Mouse (Mus musculus) myocyte (in vitro differentiated cells): ENCODE results near the gene D8Ertd738e. TPM values are rescaled to one million over a fixed set of nuclear protein-coding genes. Genes with fewer than 3 reads are reported as not detected.

Source experiments
- H3K27me3 ChIP-seq: one replicate; pipeline ENCODE4 v1.6.1; 2011; ENCODE audit not compliant: control insufficient read depth, insufficient read depth, insufficient read length
- H3K36me3 ChIP-seq: one replicate; pipeline ENCODE4 v1.6.1; 2011; ENCODE audit not compliant: control insufficient read depth, insufficient read depth
- H3K4me2 ChIP-seq: one replicate; pipeline ENCODE4 v1.6.1; 2011; ENCODE audit warnings: low read depth, control low read depth
- H3K4me3 ChIP-seq: one replicate; pipeline ENCODE4 v1.5.1; 2011; ENCODE audit warnings: mild to moderate bottlenecking, control low read depth, moderate library complexity
- H3K79me2 ChIP-seq: one replicate; pipeline ENCODE4 v1.6.1; 2011; ENCODE audit not compliant: control insufficient read depth, insufficient read depth
- H3ac ChIP-seq: one replicate; pipeline ENCODE4 v1.6.1; 2011; ENCODE audit not compliant: control insufficient read depth, insufficient read length
- CEBPB ChIP-seq: IDR thresholded peaks from 2 replicates; pipeline ENCODE4 v1.6.1; 2011; ENCODE audit warnings: mild to moderate bottlenecking, moderate library complexity; ENCODE audit not compliant: poor library complexity, insufficient read depth, severe bottlenecking
- E2F4 ChIP-seq: IDR thresholded peaks from one replicate; pipeline ENCODE4 v1.6.1; 2011; ENCODE audit warnings: mild to moderate bottlenecking, control low read depth, moderate library complexity; ENCODE audit not compliant: insufficient read depth
- MAX ChIP-seq: IDR thresholded peaks from one replicate; pipeline ENCODE4 v1.6.1; 2011; ENCODE audit warnings: low read depth, mild to moderate bottlenecking, control low read depth
- MYOD1 ChIP-seq, 3 experiments: IDR thresholded peaks; one replicate each; pipeline ENCODE4 v1.6.1; 2011; ENCODE audit warnings: control low read depth in 2 of 3, low read depth in 2 of 3, mild to moderate bottlenecking in 2 of 3, moderate library complexity in 1 of 3; ENCODE audit not compliant: insufficient read length in 2 of 3, control insufficient read depth in 1 of 3
- MYOG ChIP-seq, 3 experiments: IDR thresholded peaks; one replicate each; pipeline ENCODE4 v1.6.1; 2011; ENCODE audit warnings: control low read depth in 2 of 3, low read depth in 2 of 3, mild to moderate bottlenecking in 2 of 3; ENCODE audit not compliant: insufficient read length in 2 of 3, control insufficient read depth in 1 of 3, insufficient read depth in 1 of 3
- POLR2A ChIP-seq: IDR thresholded peaks from one replicate; pipeline ENCODE4 v1.6.1; 2011; ENCODE audit warnings: low read depth, mild to moderate bottlenecking, control low read depth, moderate library complexity; ENCODE audit not compliant: insufficient read length
- POLR2AphosphoS2 ChIP-seq: IDR thresholded peaks from one replicate; pipeline ENCODE4 v1.6.1; 2011; ENCODE audit warnings: low read depth, control low read depth; ENCODE audit not compliant: insufficient read length
- REST ChIP-seq: IDR thresholded peaks from one replicate; pipeline ENCODE4 v1.6.1; 2011; ENCODE audit warnings: mild to moderate bottlenecking, control low read depth, moderate library complexity; ENCODE audit not compliant: insufficient read depth, insufficient read length
- SRF ChIP-seq: IDR thresholded peaks from one replicate; pipeline ENCODE4 v1.6.1; 2011; ENCODE audit warnings: low read depth; ENCODE audit not compliant: control insufficient read depth, insufficient read length
- TCF12 ChIP-seq: IDR thresholded peaks from one replicate; pipeline ENCODE4 v1.6.1; 2011; ENCODE audit warnings: mild to moderate bottlenecking, control low read depth; ENCODE audit not compliant: poor library complexity, insufficient read depth, severe bottlenecking
- TCF3 ChIP-seq: IDR thresholded peaks from one replicate; pipeline ENCODE4 v1.6.1; 2011; ENCODE audit warnings: low read depth, control low read depth; ENCODE audit not compliant: insufficient read length
- USF1 ChIP-seq: IDR thresholded peaks from one replicate; pipeline ENCODE4 v1.6.1; 2011; ENCODE audit warnings: low read depth, mild to moderate bottlenecking, control low read depth, moderate library complexity
- polyA plus RNA-seq: library from polyadenylated mRNA; unstranded; fragments of >200 nt; fragmentation: generic; extraction: Trizol; gene quantifications from one replicate; pipeline ENCODE4 v1.2.1, GENCODE M21; 2012; ENCODE audit warnings: missing spikeins

The D8Ertd738e gene
- polyA plus RNA-seq, 1 experiment: 232 TPM

DNA sequence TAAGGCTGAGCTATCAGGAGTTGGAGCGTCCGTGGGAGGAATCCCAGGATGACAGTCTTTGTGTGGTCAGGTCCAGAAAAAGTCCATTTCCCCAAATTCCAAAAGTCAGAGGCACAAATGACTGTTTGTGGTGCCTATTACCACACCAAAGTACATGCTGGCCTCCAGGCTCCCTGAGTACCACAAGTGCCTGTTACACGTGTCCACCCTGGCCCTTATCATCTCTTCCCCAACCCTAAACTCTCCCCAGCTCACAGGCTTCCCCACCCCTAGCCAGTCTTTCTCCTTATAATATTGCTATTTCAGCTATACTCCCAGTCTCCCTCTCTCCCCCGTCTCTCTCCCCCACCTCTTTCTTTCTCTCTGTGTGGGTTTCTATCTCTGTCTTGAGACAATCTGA is 22.8 kb upstream of the D8Ertd738e start:
- no peak for TF ChIP-seq MYOD1 (IDR thresholded peaks at IDR 0.05; ENCODE audit: control insufficient read depth in 1 of 3, insufficient read length in 2 of 3, low read depth in 2 of 3)
- Histone ChIP-seq H3K4me3 (no peak overlapping the region), H3K79me2 (peaks cover 10% of the 10 kb centered on the region), H3K4me2 (no peak overlapping the region), H3K27me3 (no peaks in the 10 kb centered on the region), H3ac (no peak overlapping the region), H3K36me3 (no peaks in the 10 kb centered on the region)

DNA sequence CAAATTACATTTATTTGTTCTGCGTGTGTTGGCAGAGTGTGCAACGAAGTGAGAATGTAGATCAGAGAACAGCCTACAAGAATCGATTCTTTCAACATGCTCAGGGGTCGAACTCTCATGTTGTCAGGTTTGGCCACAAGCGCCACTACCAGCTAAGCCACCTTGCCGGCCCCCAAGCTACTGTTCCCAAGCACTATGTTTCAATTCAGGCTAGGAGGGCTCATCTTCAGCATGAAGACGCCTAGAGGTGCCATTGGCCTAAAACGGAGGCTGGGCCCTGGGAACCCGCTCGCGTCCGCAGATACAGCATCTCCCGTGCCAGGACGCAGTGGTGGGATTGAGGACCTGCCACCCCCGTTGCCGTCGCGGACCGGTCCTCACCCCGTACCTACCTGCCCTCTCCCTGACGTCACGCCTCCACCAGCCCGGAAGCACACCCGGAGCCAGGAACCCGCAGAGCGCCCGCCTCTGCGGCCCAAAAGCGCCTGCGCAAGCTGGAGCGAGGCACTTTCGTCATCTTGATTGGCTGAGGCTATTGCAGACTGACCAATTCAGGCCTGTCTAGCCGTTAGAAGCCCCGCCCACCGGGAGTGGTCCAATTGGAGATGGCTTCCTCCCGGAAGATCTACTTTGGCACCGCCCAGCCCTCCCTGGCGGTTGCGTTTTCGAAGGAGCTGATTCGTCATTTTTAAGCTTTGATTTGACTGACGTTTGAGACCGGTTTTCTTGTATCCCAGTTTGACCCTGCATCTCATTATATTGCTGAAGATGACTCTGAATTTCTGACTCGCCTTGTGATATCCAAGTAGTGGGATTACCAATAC is 20.6 kb upstream of the D8Ertd738e start, which contains the start of gene Ccdc130:
Ccdc130 (minus strand) TSS at position 431 of the 824 bp plus-strand sequence.
- Histone ChIP-seq H3K79me2 (peaks cover 10% of the 10 kb centered on the region), H3K27me3 (no peaks in the 10 kb centered on the region), H3ac (peak within 1 kb of the TSS; percentile 71), H3K4me3 (peak within 1 kb of the TSS; percentile 58), H3K36me3 (no peaks in the 10 kb centered on the region), H3K4me2 (peak within 1 kb of the TSS; percentile 81)
- TF ChIP-seq E2F4: no peak
- TF ChIP-seq MYOG (IDR thresholded peaks at IDR 0.05; ENCODE audit: control insufficient read depth in 1 of 3, insufficient read depth in 1 of 3, insufficient read length in 2 of 3, low read depth in 2 of 3): no peak
- no peak for TF ChIP-seq USF1
- no peak for TF ChIP-seq REST
- peak; percentile 52 for TF ChIP-seq SRF
- no peak for TF ChIP-seq CEBPB
- TF ChIP-seq POLR2A: peak; percentile 97
- TF ChIP-seq TCF12: no peak
- TF ChIP-seq POLR2AphosphoS2: peak; percentile 94
- no peak for TF ChIP-seq MYOD1 (IDR thresholded peaks at IDR 0.05; ENCODE audit: control insufficient read depth in 1 of 3, insufficient read length in 2 of 3, low read depth in 2 of 3)
- TF ChIP-seq TCF3: no peak
- no peak for TF ChIP-seq MAX

DNA sequence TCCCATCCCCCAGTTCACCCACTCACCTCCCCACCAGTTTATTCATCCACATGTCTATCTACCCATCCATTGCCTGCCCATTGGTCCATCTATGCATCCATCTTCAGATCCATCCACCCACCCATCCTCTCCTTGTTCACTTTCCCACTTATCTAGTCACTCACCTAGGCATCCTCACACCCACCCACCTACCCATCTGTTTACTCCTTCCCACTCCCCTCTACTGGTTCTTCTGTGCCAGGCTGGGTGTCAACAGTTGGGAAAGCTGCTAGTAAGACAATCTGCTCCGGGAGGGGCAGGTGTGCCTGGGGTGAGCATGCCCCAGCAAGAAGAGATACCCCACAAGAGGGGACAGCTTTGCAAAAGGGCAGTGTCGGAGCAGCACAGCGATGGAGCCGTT is 11.6 kb upstream of the D8Ertd738e start:
- Histone ChIP-seq H3K36me3 (peaks cover 9% of the 10 kb centered on the region), H3K79me2 (no peaks in the 10 kb centered on the region), H3K4me3 (no peak overlapping the region), H3K27me3 (no peaks in the 10 kb centered on the region), H3ac (no peak overlapping the region), H3K4me2 (no peak overlapping the region)
- no peak for TF ChIP-seq MAX
- no peak for TF ChIP-seq SRF
- no peak for TF ChIP-seq POLR2AphosphoS2
- TF ChIP-seq USF1: no peak
- no peak for TF ChIP-seq REST
- TF ChIP-seq MYOG (IDR thresholded peaks at IDR 0.05; ENCODE audit: control insufficient read depth in 1 of 3, insufficient read depth in 1 of 3, insufficient read length in 2 of 3, low read depth in 2 of 3): no peak
- TF ChIP-seq CEBPB: no peak
- TF ChIP-seq TCF12: no peak
- no peak for TF ChIP-seq MYOD1 (IDR thresholded peaks at IDR 0.05; ENCODE audit: control insufficient read depth in 1 of 3, insufficient read length in 2 of 3, low read depth in 2 of 3)

DNA sequence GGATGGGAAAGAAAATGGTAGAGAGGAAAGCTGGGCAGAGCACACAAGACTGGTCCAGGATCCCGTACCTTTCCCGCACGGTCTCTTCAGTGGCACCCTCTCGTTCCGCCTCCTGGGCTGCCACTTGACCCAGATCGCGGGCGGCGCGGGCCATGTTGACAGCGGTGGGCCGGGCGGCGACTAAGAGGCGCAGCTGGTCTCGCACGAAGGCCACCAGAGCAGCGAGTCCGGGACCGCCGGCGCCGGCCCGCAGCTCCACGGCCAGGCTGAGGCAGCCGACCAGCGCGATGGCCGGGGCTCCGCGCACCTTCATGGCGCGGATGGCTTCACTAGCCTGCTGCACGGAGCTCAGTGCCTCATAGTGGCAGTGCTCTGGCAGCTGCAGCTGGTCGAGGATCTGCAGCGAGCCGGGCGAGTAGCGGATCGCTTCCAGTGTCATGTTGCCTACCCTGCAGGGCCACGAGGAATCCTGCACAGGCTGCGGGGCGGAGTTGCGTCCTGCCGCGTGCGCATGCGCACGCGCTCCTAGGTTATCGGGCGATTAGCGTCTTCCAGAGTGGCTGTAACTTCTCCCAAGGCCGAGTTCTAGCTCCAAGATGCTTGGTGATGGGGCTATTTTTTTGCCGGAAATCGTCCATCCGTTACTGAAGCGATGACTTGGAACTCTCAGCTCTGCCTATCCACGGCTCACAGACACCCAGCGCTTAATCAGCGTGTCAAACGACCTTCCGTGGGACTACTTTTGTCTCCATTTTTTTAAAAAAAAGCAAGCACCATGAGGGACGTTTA is 7.5 kb upstream of the D8Ertd738e start, which contains the start of gene Mri1:
Mri1 (minus strand) TSS at position 505 of the 789 bp plus-strand sequence.
- H3K4me3 ChIP-seq: peak within 1 kb of the TSS; percentile 56
- H3K4me2 ChIP-seq: peak within 1 kb of the TSS; percentile 97
- no peak for TF ChIP-seq TCF12
- TF ChIP-seq USF1: no peak
- peak; percentile 99 for TF ChIP-seq POLR2AphosphoS2
- peak; percentile 44 for TF ChIP-seq SRF
- no peak for TF ChIP-seq TCF3
- TF ChIP-seq MAX: no peak
- no peak for TF ChIP-seq CEBPB
- peak in 2 of 3 experiments; percentile 78 to 86 for TF ChIP-seq MYOD1 (IDR thresholded peaks at IDR 0.05; ENCODE audit: control insufficient read depth in 1 of 3, insufficient read length in 2 of 3, low read depth in 2 of 3)
- no peak for TF ChIP-seq E2F4
- TF ChIP-seq MYOG (IDR thresholded peaks at IDR 0.05; ENCODE audit: control insufficient read depth in 1 of 3, insufficient read depth in 1 of 3, insufficient read length in 2 of 3, low read depth in 2 of 3): peak; percentile 13 to 87 (median 85)
- no peak for TF ChIP-seq REST
- TF ChIP-seq POLR2A: peak; percentile 95
- H3ac ChIP-seq: peak within 1 kb of the TSS; percentile 50
- H3K27me3 ChIP-seq: no peaks in the 10 kb centered on the region
- H3K79me2 ChIP-seq: no peaks in the 10 kb centered on the region
- peaks cover 11% of the 10 kb centered on the region for H3K36me3 ChIP-seq

DNA sequence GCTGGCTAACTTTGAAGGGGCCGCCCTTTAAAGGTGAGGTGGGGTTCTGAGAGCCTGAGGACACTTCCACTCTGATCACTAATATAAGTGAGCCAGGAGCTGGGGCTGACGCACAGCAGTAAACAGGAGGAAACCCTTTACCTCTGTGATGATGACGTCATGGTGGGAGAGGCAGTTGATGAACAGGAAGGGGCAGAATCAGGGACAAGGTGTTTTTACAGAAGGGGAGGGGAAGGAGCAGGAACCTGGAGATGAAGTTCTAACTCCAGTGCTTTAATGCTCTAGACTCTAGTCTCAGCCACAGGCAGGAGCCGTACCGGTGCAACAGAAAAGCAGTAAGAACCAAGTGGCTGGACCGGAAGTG is 6.9 kb upstream of the D8Ertd738e start:
- Histone ChIP-seq H3K36me3 (peaks cover 11% of the 10 kb centered on the region), H3K79me2 (no peaks in the 10 kb centered on the region), H3K4me2 (peak overlapping the region; percentile 97), H3ac (peak overlapping the region; percentile 50), H3K27me3 (no peaks in the 10 kb centered on the region), H3K4me3 (peak overlapping the region; percentile 56)
- no peak for TF ChIP-seq MAX
- TF ChIP-seq POLR2A: no peak
- no peak for TF ChIP-seq MYOG (IDR thresholded peaks at IDR 0.05; ENCODE audit: control insufficient read depth in 1 of 3, insufficient read depth in 1 of 3, insufficient read length in 2 of 3, low read depth in 2 of 3)
- TF ChIP-seq E2F4: no peak
- no peak for TF ChIP-seq SRF
- TF ChIP-seq MYOD1 (IDR thresholded peaks at IDR 0.05; ENCODE audit: control insufficient read depth in 1 of 3, insufficient read length in 2 of 3, low read depth in 2 of 3): no peak
